Mouse (Mus musculus): Measurements from ENCODE around the gene Dleu7. TPM values are rescaled to one million over a fixed set of nuclear protein-coding genes. Genes with fewer than 3 reads are reported as not detected.

The Dleu7 gene
- polyA plus RNA-seq, 1 experiment from 2014 or later, result 4.8 TPM

DNA sequence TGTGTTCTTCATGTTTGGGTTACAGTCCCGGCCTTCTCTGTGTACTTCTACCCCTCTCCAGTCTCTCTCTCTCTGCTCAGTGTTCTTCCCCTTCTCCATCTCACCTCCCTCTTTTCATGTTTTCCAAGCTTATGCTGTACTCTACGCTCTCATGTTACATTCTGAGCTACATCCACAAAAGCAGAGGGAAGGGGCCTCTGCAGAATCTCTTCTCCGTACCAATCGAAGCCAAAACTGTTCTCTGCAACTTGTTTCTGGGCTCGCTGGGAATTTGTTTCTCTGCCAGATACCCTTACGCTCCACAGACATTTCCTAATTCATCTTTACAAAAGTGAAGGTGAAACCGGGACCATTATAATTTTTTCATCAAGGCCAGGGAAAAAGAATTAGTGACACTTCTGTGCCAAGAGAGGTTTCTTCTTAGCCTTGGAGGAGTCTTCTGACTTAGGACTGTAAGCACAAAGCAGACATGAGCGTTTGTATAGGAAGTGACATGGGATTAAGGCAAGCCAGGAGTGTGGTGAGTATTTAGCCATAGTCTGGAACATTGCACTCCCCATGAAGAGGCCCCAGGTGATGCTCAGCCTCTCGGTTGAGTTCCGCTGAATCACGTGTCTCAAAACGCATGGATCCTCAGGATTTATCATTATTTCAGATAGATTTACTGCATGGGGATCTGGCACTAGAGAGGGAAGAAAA lies 22.0 kb downstream of the Dleu7 start:
- 78% methylated on average over 12 of the region's 12 CpGs for WGBS
- Histone ChIP-seq H3K9me3 (replicated peaks) (no peaks in the 10 kb centered on the region), H3K27ac (no peak overlapping the region), H3K27me3 (no peaks in the 10 kb centered on the region), H3K4me2 (no peak overlapping the region), H3K4me3 (replicated peaks) (no peak overlapping the region), H3K4me1 (no peaks in the 10 kb centered on the region), H3K36me3 (no peaks in the 10 kb centered on the region), H3K9ac (no peak overlapping the region)
- no peak for ATAC-seq (replicated peaks; ENCODE audit: low FRiP score)

GRCm38 (mm10) chr14:62258978-62259536 lies 33.8 kb downstream of the Dleu7 start:
- Histone ChIP-seq H3K27ac (peak overlapping the region; percentile 32), H3K4me2 (peak overlapping the region; percentile 21; the same call in 1 of the 2 replicates)
- 31% methylated on average over 10 of the region's 10 CpGs for WGBS

GRCm38 (mm10) chr14:62258125-62258524 lies 34.7 kb downstream of the Dleu7 start:
- H3K9me3 ChIP-seq (replicated peaks), result no peaks in the 10 kb centered on the region
- WGBS, result 78% methylated on average over 6 of the region's 6 CpGs
- H3K4me1 ChIP-seq, result peaks cover 10% of the 10 kb centered on the region
- no peak overlapping the region for H3K27ac ChIP-seq
- H3K27me3 ChIP-seq, result no peaks in the 10 kb centered on the region
- no peak overlapping the region for H3K4me2 ChIP-seq
- no peaks in the 10 kb centered on the region for H3K36me3 ChIP-seq
- H3K9ac ChIP-seq, result no peak overlapping the region
- ATAC-seq (replicated peaks; ENCODE audit: low FRiP score), result no peak
- H3K4me3 ChIP-seq (replicated peaks), result no peak overlapping the region

More at GRCm38 (mm10) chr14:62258978-62259536, 33.8 kb downstream of the Dleu7 start:
- Histone ChIP-seq H3K27me3 (no peaks in the 10 kb centered on the region), H3K9me3 (replicated peaks) (no peaks in the 10 kb centered on the region), H3K4me1 (peaks cover 10% of the 10 kb centered on the region), H3K4me3 (replicated peaks) (no peak overlapping the region), H3K9ac (no peak overlapping the region), H3K36me3 (no peaks in the 10 kb centered on the region)
- 0 out of 2 replicates have a peak, but pooled peaks have one; percentile 33 for ATAC-seq (replicated peaks; ENCODE audit: low FRiP score)

GRCm38 (mm10) chr14:62256066-62256465 lies 36.8 kb downstream of the Dleu7 start:
- peaks cover 10% of the 10 kb centered on the region for H3K4me1 ChIP-seq
- no peak overlapping the region for H3K4me2 ChIP-seq
- no peak overlapping the region for H3K4me3 ChIP-seq (replicated peaks)
- 82% methylated on average over 5 of the region's 5 CpGs for WGBS
- no peaks in the 10 kb centered on the region for H3K27me3 ChIP-seq
- H3K36me3 ChIP-seq, result no peaks in the 10 kb centered on the region
- H3K9ac ChIP-seq, result no peak overlapping the region
- no peak for ATAC-seq (replicated peaks; ENCODE audit: low FRiP score)
- H3K9me3 ChIP-seq (replicated peaks), result no peaks in the 10 kb centered on the region
- H3K27ac ChIP-seq, result no peak overlapping the region

DNA sequence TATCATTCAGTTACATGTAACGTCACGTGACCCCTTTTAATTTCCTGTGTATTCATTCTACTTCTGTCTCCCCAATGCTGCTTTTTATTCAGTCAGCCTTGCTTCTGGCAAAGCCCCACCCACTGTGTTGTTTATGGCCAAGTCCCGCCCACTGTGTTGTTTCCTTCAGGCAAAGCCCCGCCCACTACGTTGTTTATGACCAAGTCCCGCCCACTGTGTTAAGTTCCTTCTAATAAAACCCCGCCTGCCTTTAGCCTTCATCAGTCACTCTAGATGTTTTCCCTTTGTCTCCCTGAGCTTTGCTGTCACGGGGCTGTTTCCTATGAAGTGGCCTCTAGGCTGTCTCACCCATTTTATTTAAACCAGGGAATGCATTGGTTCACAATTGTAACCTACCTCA lies 38.5 kb downstream of the Dleu7 start:
- Histone ChIP-seq H3K36me3 (no peaks in the 10 kb centered on the region), H3K4me1 (peaks cover 8% of the 10 kb centered on the region), H3K27ac (no peak overlapping the region), H3K9ac (no peak overlapping the region), H3K4me3 (replicated peaks) (no peak overlapping the region), H3K4me2 (no peak overlapping the region), H3K9me3 (replicated peaks) (no peaks in the 10 kb centered on the region), H3K27me3 (no peaks in the 10 kb centered on the region)
- ATAC-seq (replicated peaks; ENCODE audit: low FRiP score), result no peak
- 33% methylated on average over 8 of the region's 8 CpGs for WGBS

GRCm38 (mm10) chr14:62251999-62252398 lies 40.8 kb downstream of the Dleu7 start:
- Histone ChIP-seq H3K9ac (no peak overlapping the region), H3K4me1 (no peaks in the 10 kb centered on the region), H3K27ac (no peak overlapping the region), H3K9me3 (replicated peaks) (no peaks in the 10 kb centered on the region), H3K4me3 (replicated peaks) (no peak overlapping the region), H3K36me3 (no peaks in the 10 kb centered on the region), H3K4me2 (no peak overlapping the region), H3K27me3 (no peaks in the 10 kb centered on the region)
- ATAC-seq (replicated peaks; ENCODE audit: low FRiP score), result no peak
- 8% methylated on average over 4 of the region's 4 CpGs for WGBS

DNA sequence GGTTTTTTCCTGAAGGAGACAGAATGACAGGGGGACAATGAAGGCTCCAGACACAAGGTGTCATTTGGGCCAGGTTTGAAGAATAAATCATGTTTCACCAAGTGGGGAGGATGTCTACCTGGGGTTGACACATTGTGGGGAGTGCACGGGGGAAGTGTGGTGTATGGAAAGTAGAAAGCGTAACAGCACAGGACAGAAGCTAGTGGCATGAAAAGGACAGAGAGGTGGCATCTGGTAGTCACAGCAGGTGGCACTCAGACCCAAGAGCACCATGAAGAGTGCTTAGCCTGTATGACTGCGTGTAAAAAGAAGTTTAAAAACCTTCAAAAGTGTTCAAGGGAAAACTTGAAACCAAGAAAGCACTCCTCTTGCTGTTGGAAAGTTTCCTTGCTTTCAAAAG lies 42.8 kb downstream of the Dleu7 start:
- WGBS, result 76% methylated on average over 3 of the region's 3 CpGs
- Histone ChIP-seq H3K27me3 (no peaks in the 10 kb centered on the region), H3K4me3 (replicated peaks) (no peak overlapping the region), H3K4me2 (no peak overlapping the region), H3K9ac (no peak overlapping the region), H3K9me3 (replicated peaks) (no peaks in the 10 kb centered on the region), H3K4me1 (peaks cover 9% of the 10 kb centered on the region; the same call in 1 of the 2 replicates), H3K36me3 (no peaks in the 10 kb centered on the region), H3K27ac (no peak overlapping the region)
- ATAC-seq (replicated peaks; ENCODE audit: low FRiP score), result no peak

DNA sequence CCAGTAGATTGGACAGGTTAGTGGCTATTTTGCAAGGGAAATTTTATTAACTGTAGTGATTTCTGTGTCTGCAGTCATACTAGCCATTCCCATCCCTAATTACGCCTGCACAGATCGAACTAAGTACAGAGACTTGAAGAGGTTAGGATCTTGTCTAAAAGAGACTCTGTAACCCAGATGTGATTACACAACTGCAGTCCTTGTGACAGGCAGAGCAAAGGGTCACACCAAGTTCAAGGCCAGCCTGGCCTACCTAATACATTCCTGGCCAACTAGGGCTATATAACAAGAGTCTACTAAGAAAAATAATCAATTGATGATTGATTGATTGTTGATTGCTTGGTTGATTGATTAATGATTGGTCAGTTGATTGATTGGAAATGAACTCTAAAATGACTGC lies 43.6 kb downstream of the Dleu7 start:
- WGBS, result 84% methylated on average over 2 of the region's 2 CpGs
- H3K4me1 ChIP-seq, result peaks cover 9% of the 10 kb centered on the region; the same call in 1 of the 2 replicates
- no peaks in the 10 kb centered on the region for H3K9me3 ChIP-seq (replicated peaks)
- no peak overlapping the region for H3K9ac ChIP-seq
- H3K4me3 ChIP-seq (replicated peaks), result no peak overlapping the region
- no peak for ATAC-seq (replicated peaks; ENCODE audit: low FRiP score)
- H3K27me3 ChIP-seq, result no peaks in the 10 kb centered on the region
- H3K36me3 ChIP-seq, result no peaks in the 10 kb centered on the region
- no peak overlapping the region for H3K4me2 ChIP-seq
- no peak overlapping the region for H3K27ac ChIP-seq

DNA sequence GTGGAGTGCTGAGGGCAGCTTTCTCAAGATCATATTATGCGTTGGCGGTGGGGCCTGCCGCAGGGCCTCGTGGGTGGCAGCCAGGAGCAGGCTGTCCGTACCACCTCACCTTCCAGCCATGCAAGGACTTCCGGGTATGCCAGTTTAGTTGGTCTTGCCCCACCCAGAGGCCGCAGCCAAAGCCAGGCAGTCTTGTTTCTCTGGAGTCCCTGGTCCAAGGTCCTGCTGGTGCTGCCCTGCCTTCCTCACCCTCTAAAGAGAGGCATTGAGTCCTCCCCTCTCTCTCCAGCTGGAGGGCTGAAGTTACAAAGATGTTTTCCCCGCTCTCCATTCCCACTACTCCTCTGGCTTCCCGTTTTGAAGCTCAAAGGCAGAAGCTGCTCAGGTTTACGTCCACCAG lies 44.1 kb downstream of the Dleu7 start:
- H3K27ac ChIP-seq, result no peak overlapping the region
- no peak for ATAC-seq (replicated peaks; ENCODE audit: low FRiP score)
- H3K36me3 ChIP-seq, result no peaks in the 10 kb centered on the region
- H3K27me3 ChIP-seq, result no peaks in the 10 kb centered on the region
- H3K9ac ChIP-seq, result no peak overlapping the region
- no peak overlapping the region for H3K4me2 ChIP-seq
- H3K4me1 ChIP-seq, result peaks cover 9% of the 10 kb centered on the region; the same call in 1 of the 2 replicates
- no peaks in the 10 kb centered on the region for H3K9me3 ChIP-seq (replicated peaks)
- WGBS, result 66% methylated on average over 10 of the region's 10 CpGs
- H3K4me3 ChIP-seq (replicated peaks), result no peak overlapping the region

DNA sequence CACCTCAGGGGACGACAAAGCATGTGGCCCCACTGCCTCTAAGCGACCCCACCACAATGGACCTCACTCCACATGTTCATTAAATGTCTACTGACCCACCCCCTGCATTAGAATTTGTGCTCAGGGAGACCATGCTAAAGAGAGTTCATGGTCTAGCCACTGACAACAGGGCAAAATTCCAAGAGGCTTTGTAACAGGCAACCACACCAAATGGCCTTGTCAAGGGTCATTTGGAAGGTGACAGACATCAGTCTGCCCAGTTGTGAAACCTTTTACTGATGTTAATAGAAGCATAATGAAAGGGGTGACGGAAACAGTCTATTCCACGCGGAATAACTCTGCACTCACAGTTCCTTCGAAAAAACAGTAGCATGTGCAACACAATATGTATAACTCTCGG lies 44.5 kb downstream of the Dleu7 start:
- H3K4me1 ChIP-seq, result peaks cover 9% of the 10 kb centered on the region; the same call in 1 of the 2 replicates
- H3K4me2 ChIP-seq, result no peak overlapping the region
- 70% methylated on average over 7 of the region's 7 CpGs for WGBS
- no peak for ATAC-seq (replicated peaks; ENCODE audit: low FRiP score)
- no peak overlapping the region for H3K27ac ChIP-seq
- H3K9me3 ChIP-seq (replicated peaks), result no peaks in the 10 kb centered on the region
- no peaks in the 10 kb centered on the region for H3K36me3 ChIP-seq
- no peaks in the 10 kb centered on the region for H3K27me3 ChIP-seq
- H3K4me3 ChIP-seq (replicated peaks), result no peak overlapping the region
- no peak overlapping the region for H3K9ac ChIP-seq

DNA sequence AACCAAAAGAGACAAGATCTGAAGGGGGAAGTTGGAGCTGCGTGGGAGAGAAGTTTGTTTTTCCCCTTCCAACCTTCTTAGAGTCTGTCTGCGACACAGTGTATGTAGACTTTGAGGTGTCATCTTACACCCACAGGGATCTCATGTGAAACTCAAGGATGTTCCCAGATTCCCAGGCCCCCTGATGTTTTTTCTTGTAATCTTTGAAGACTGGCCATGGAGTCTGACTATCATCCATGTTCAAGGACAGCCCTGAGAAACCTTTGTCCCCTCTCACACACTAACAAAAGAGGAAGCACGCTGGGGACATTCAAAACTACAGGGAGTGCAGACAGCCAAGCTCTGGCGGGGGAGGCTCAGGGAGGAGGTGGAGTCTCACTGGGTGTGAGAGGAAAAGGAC lies 47.3 kb downstream of the Dleu7 start:
- H3K36me3 ChIP-seq, result no peaks in the 10 kb centered on the region
- H3K4me1 ChIP-seq, result peaks cover 9% of the 10 kb centered on the region; the same call in 1 of the 2 replicates
- H3K4me3 ChIP-seq (replicated peaks), result no peak overlapping the region
- ATAC-seq (replicated peaks; ENCODE audit: low FRiP score), result no peak
- 5% methylated on average over 4 of the region's 4 CpGs for WGBS
- H3K27ac ChIP-seq, result no peak overlapping the region; the same call in 1 of the 2 replicates
- H3K4me2 ChIP-seq, result no peak overlapping the region
- no peaks in the 10 kb centered on the region for H3K9me3 ChIP-seq (replicated peaks)
- no peak overlapping the region for H3K9ac ChIP-seq
- H3K27me3 ChIP-seq, result no peaks in the 10 kb centered on the region

- Histone ChIP-seq H3K36me3 (no peaks in the 10 kb centered on the region), H3K4me2 (no peak overlapping the region), H3K9ac (no peak overlapping the region), H3K9me3 (replicated peaks) (no peaks in the 10 kb centered on the region), H3K27me3 (no peaks in the 10 kb centered on the region), H3K4me3 (replicated peaks) (no peak overlapping the region), H3K27ac (no peak overlapping the region), H3K4me1 (peaks cover 9% of the 10 kb centered on the region; the same call in 1 of the 2 replicates)
- 75% methylated on average over 2 of the region's 2 CpGs for WGBS
- ATAC-seq (replicated peaks; ENCODE audit: low FRiP score), result no peak
Measured at GRCm38 (mm10) chr14:62243530-62243929, 49.3 kb downstream of the Dleu7 start.

Data from kidney, embryonic 15.5 days (tissue).